Mouse (Mus musculus): ENCODE data around the gene Adamts6.

DNA sequence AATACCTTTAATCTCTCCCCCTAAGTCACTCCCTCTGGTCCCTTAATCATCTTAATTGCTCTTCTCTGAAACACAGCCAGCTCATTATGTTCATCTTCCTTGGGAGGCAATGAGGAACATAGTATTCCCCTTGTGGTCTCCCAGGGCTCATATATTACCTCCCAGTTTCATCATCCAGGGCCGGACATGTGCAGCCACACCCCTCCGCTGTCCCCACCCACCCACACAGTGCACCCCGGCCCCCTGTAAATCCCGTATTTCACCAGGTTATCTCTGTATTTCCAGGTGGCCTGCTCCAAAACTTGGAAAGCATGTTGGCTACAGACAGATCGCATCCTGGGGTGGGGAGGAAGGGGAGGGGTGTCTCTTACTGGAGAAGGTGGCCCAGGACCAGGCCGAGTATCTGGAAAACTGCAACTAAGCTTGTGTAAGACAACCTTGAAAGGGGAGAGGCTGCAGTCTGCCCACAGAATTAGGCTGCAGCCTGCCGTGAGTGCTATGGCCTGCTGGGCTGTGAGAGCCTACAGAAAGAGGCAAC is 253.3 kb downstream of the Adamts6 start:
- no peak for TF ChIP-seq TAL1 (IDR thresholded peaks at IDR 0.05; ENCODE audit: low read length)
- no peak for TF ChIP-seq GATA1 (IDR thresholded peaks at IDR 0.05; ENCODE audit: low read length)
